Mouse (Mus musculus): ENCODE measurements at regions not wholly inside any gene's neighbourhood (a gene's known extent, or its start where the extent isn't known, plus 50 kb on each side); places are given as distances from the start of the nearest gene placed in this dataset.

GRCm38 (mm10) chr12:35319571-35319970 is 215.3 kb downstream of the Ahr start:
- H3K27me3 ChIP-seq (ENCODE audit: control insufficient read depth in 1 of 2, insufficient read depth in 2 of 2, low read length in 2 of 2) = no peaks in the 10 kb centered on the region
- no peaks in the 10 kb centered on the region for H3K36me3 ChIP-seq (ENCODE audit: control insufficient read depth in 1 of 2, insufficient read depth in 2 of 2, low read length in 2 of 2)
- H3K9me3 ChIP-seq (replicated peaks; ENCODE audit: insufficient read depth, low read length) = no peaks in the 10 kb centered on the region
- H3K79me2 ChIP-seq (ENCODE audit: control insufficient read depth, insufficient read depth, low read length, poor library complexity) = no peaks in the 10 kb centered on the region
- TF ChIP-seq TAL1 (IDR thresholded peaks at IDR 0.05; ENCODE audit: low read length) = no peak
- TF ChIP-seq HCFC1 (IDR thresholded peaks at IDR 0.05; ENCODE audit: low read depth, low read length) = no peak
- no peak for TF ChIP-seq POLR2AphosphoS5 (IDR thresholded peaks at IDR 0.05; ENCODE audit: borderline replicate concordance, low read depth, low read length)
- TF ChIP-seq SMC3 (IDR thresholded peaks at IDR 0.05; ENCODE audit: low read depth, low read length) = no peak
- TF ChIP-seq MEF2A (IDR thresholded peaks at IDR 0.05; ENCODE audit: extremely low read depth, insufficient replicate concordance, low read depth, low read length, poor library complexity, severe bottlenecking) = no peak
- no peak for TF ChIP-seq POLR2AphosphoS2 (IDR thresholded peaks at IDR 0.05; ENCODE audit: low read length)
- TF ChIP-seq KAT2A (conservative IDR thresholded peaks at IDR 0.05; ENCODE audit: low read depth, low read length) = no peak
- TF ChIP-seq CHD2 (IDR thresholded peaks at IDR 0.05; ENCODE audit: low read length) = no peak
- no peak for TF ChIP-seq CHD1 (IDR thresholded peaks at IDR 0.05; ENCODE audit: low read depth, low read length)
- no peak for TF ChIP-seq MXI1 (IDR thresholded peaks at IDR 0.05; ENCODE audit: low read depth, low read length)
- TF ChIP-seq TBP (IDR thresholded peaks at IDR 0.05; ENCODE audit: low read depth, low read length) = no peak
- no peak for TF ChIP-seq MYB (IDR thresholded peaks at IDR 0.05; ENCODE audit: low read depth, low read length)
- no peak overlapping the region for H3K9ac ChIP-seq (ENCODE audit: control insufficient read depth, low read depth, low read length, poor library complexity, severe bottlenecking)
- no peak for DNase-seq (ENCODE audit: low read depth, low spot score)
- no peak overlapping the region for H3K27ac ChIP-seq (ENCODE audit: control insufficient read depth, low read depth, low read length)
- no peak overlapping the region for H3K4me3 ChIP-seq (ENCODE audit: control insufficient read depth in 1 of 2, insufficient read depth in 1 of 2, low read depth in 2 of 2, low read length in 2 of 2)
- H3K4me1 ChIP-seq (ENCODE audit: control insufficient read depth in 1 of 2, insufficient read depth in 2 of 2, low read length in 2 of 2) = no peaks in the 10 kb centered on the region

DNA sequence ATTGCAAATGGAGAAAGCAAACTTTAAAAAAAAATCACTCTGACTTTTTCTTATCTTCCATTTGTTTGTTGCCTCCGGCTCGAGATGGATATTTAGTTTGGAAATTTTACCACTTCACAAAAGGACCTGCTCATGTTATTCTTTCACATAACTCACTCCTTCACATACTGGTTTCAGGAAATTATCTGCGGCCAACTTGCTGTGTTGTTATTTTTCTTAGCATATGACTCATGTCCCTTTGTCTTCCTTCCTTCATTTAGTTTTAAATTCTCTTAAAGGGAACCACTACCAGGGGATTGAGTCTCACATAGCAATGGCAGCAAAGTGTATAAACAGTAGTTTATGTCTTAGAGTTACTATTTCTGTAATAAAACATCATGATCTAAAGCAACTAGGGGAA is 217.8 kb downstream of the Ahr start:
- Histone ChIP-seq H3K4me3 (ENCODE audit: control insufficient read depth in 1 of 2, insufficient read depth in 1 of 2, low read depth in 2 of 2, low read length in 2 of 2) (no peak overlapping the region), H3K79me2 (ENCODE audit: control insufficient read depth, insufficient read depth, low read length, poor library complexity) (no peaks in the 10 kb centered on the region), H3K9ac (ENCODE audit: control insufficient read depth, low read depth, low read length, poor library complexity, severe bottlenecking) (no peak overlapping the region), H3K27me3 (ENCODE audit: control insufficient read depth in 1 of 2, insufficient read depth in 2 of 2, low read length in 2 of 2) (no peaks in the 10 kb centered on the region), H3K9me3 (replicated peaks; ENCODE audit: insufficient read depth, low read length) (no peaks in the 10 kb centered on the region), H3K4me1 (ENCODE audit: control insufficient read depth in 1 of 2, insufficient read depth in 2 of 2, low read length in 2 of 2) (no peaks in the 10 kb centered on the region), H3K36me3 (ENCODE audit: control insufficient read depth in 1 of 2, insufficient read depth in 2 of 2, low read length in 2 of 2) (no peaks in the 10 kb centered on the region), H3K27ac (ENCODE audit: control insufficient read depth, low read depth, low read length) (no peak overlapping the region)
- DNase-seq (ENCODE audit: low read depth, low spot score) = no peak
- TF ChIP-seq MAX (IDR thresholded peaks at IDR 0.05; ENCODE audit: low read length) = no peak
- TF ChIP-seq ELF1 (IDR thresholded peaks at IDR 0.05; ENCODE audit: low read depth, low read length) = no peak
- no peak for TF ChIP-seq ZKSCAN1 (IDR thresholded peaks at IDR 0.05; ENCODE audit: low read depth, low read length)
- TF ChIP-seq E2F4 (IDR thresholded peaks at IDR 0.05; ENCODE audit: borderline replicate concordance, low read depth, low read length) = no peak
- TF ChIP-seq GATA1 (IDR thresholded peaks at IDR 0.05; ENCODE audit: low read depth, low read length) = no peak
- no peak for TF ChIP-seq SMC3 (IDR thresholded peaks at IDR 0.05; ENCODE audit: low read depth, low read length)
- TF ChIP-seq USF1 (IDR thresholded peaks at IDR 0.05; ENCODE audit: low read depth, low read length) = no peak
- TF ChIP-seq RCOR1 (IDR thresholded peaks at IDR 0.05; ENCODE audit: low read depth, low read length) = no peak
- TF ChIP-seq CHD1 (IDR thresholded peaks at IDR 0.05; ENCODE audit: low read depth, low read length) = no peak
- TF ChIP-seq USF2 (IDR thresholded peaks at IDR 0.05; ENCODE audit: borderline replicate concordance in 1 of 2, insufficient read depth in 1 of 2, low read depth in 1 of 2, low read length in 2 of 2) = no peak
- TF ChIP-seq CHD2 (IDR thresholded peaks at IDR 0.05; ENCODE audit: low read length) = no peak
- no peak for TF ChIP-seq NELFE (IDR thresholded peaks at IDR 0.05; ENCODE audit: low read depth, low read length)
- no peak for TF ChIP-seq ETS1 (IDR thresholded peaks at IDR 0.05; ENCODE audit: low read depth, low read length)
- TF ChIP-seq KAT2A (conservative IDR thresholded peaks at IDR 0.05; ENCODE audit: low read depth, low read length) = no peak
- no peak for TF ChIP-seq MYB (IDR thresholded peaks at IDR 0.05; ENCODE audit: low read depth, low read length)
- TF ChIP-seq UBTF (IDR thresholded peaks at IDR 0.05; ENCODE audit: borderline replicate concordance, insufficient read depth, low read depth, low read length) = no peak
